Mouse (Mus musculus) lung, postnatal 0 days (tissue): ENCODE results near the gene Ankrd17. TPM values are rescaled to one million over a fixed set of nuclear protein-coding genes. Genes with fewer than 3 reads are reported as not detected.

Experiments used
- ATAC-seq: fragments of 200-750 bp; cut with Nextera tagmentation; 2 replicates; pipeline ENCODE4 v1.8.0; 2017; ENCODE audit warnings: moderate library complexity
- DNase-seq: peaks from one replicate; pipeline ENCODE4 v3.0.0-alpha.2; 2016; ENCODE audit warnings: low spot score
- H3K27ac ChIP-seq: fragments of 300-500 bp; sonication (generic); 2 replicates; pipeline ENCODE4 v1.5.1; 2014; ENCODE audit warnings: antibody characterized with exemption, mild to moderate bottlenecking, low read length, mixed read lengths
- H3K27me3 ChIP-seq: fragments of 300-500 bp; sonication (generic); replicated peaks from 2 replicates; pipeline ENCODE4 v1.6.1; 2014; ENCODE audit warnings: low read length, mixed read lengths; ENCODE audit not compliant: insufficient read depth
- H3K36me3 ChIP-seq: fragments of 300-500 bp; sonication (generic); 2 replicates; pipeline ENCODE4 v1.6.1; 2014; ENCODE audit warnings: low read length, mixed read lengths; ENCODE audit not compliant: insufficient read depth
- H3K4me1 ChIP-seq: fragments of 300-500 bp; sonication (generic); 2 replicates; pipeline ENCODE4 v1.6.1; 2014; ENCODE audit warnings: antibody characterized with exemption, low read depth, low read length, mixed read lengths; ENCODE audit not compliant: insufficient read depth
- H3K4me2 ChIP-seq: fragments of 300-500 bp; sonication (generic); replicated peaks from 2 replicates; pipeline ENCODE4 v1.6.1; 2014; ENCODE audit warnings: low read depth, mild to moderate bottlenecking, low read length, moderate library complexity, mixed read lengths
- H3K4me3 ChIP-seq: fragments of 300-500 bp; sonication (generic); 2 replicates; pipeline ENCODE4 v1.5.1; 2014; ENCODE audit warnings: low read depth, low read length
- H3K9ac ChIP-seq: fragments of 300-500 bp; sonication (generic); replicated peaks from 2 replicates; pipeline ENCODE4 v1.6.1; 2014; ENCODE audit warnings: low read depth, mild to moderate bottlenecking
- H3K9me3 ChIP-seq: fragments of 300-500 bp; sonication (generic); 2 replicates; pipeline ENCODE4 v1.6.1; 2016; ENCODE audit warnings: low read length, mixed read lengths
- CTCF ChIP-seq: IDR thresholded peaks from 2 replicates; pipeline ENCODE4 v1.5.1; 2016; ENCODE audit warnings: antibody characterized with exemption, mild to moderate bottlenecking
- EP300 ChIP-seq: IDR thresholded peaks from 2 replicates; pipeline ENCODE4 v1.6.1; 2016; ENCODE audit warnings: antibody characterized with exemption, mild to moderate bottlenecking, control low read depth
- WGBS: fragments of 180-500 bp; shearing (Covaris S2); extraction: QIAGEN DNeasy Blood & Tissue Kit; methylation state at CpG from one replicate; pipeline ENCODE4 v1.1.7; 2014; 5-methylcytosine and 5-hydroxymethylcytosine counted together
- polyA plus RNA-seq: library from polyadenylated mRNA; unstranded; fragments of >200 nt; fragmentation: Nextera tagmentation; extraction: Ambion mirVana; gene quantifications from 2 replicates; pipeline ENCODE4 v1.2.1, GENCODE M21; 2015

Ankrd17 gene
- polyA plus RNA-seq, 1 experiment from 2014 or later, result 16.0 TPM

- no peaks in the 10 kb centered on the region for H3K36me3 ChIP-seq
- H3K27me3 ChIP-seq, result no peaks in the 10 kb centered on the region
- no peak overlapping the region for H3K9ac ChIP-seq
- no peaks in the 10 kb centered on the region for H3K9me3 ChIP-seq
- no peak overlapping the region for H3K27ac ChIP-seq
- no peaks in the 10 kb centered on the region for H3K4me1 ChIP-seq
- no peak for DNase-seq
- TF ChIP-seq CTCF (no peak), EP300 (no peak)
- 40% methylated on average over 5 of the region's 5 CpGs for WGBS
- H3K4me3 ChIP-seq, result no peak overlapping the region
- ATAC-seq, result no peak
- H3K4me2 ChIP-seq, result no peak overlapping the region
Measured at GRCm38 (mm10) chr5:90182782-90183181, 183.6 kb downstream of the Ankrd17 start.

- H3K9me3 ChIP-seq, result no peaks in the 10 kb centered on the region
- TF ChIP-seq EP300, result no peak
- no peak for TF ChIP-seq CTCF
- H3K27me3 ChIP-seq, result no peaks in the 10 kb centered on the region
- ATAC-seq (no peak), DNase-seq (no peak)
- WGBS, result 62% methylated on average over 5 of the region's 5 CpGs
- no peak overlapping the region for H3K9ac ChIP-seq
- H3K4me3 ChIP-seq, result no peak overlapping the region
- H3K4me1 ChIP-seq, result no peaks in the 10 kb centered on the region
- H3K27ac ChIP-seq, result no peak overlapping the region
- H3K4me2 ChIP-seq, result no peak overlapping the region
- H3K36me3 ChIP-seq, result no peaks in the 10 kb centered on the region
Measured at GRCm38 (mm10) chr5:90179094-90179493, 187.3 kb downstream of the Ankrd17 start.

- Histone ChIP-seq H3K4me2 (no peak overlapping the region), H3K36me3 (no peaks in the 10 kb centered on the region), H3K9ac (no peak overlapping the region), H3K4me3 (no peak overlapping the region), H3K27me3 (no peaks in the 10 kb centered on the region), H3K9me3 (no peaks in the 10 kb centered on the region), H3K4me1 (no peaks in the 10 kb centered on the region), H3K27ac (no peak overlapping the region)
- 75% methylated on average over 1 of the region's 1 CpGs for WGBS
- DNase-seq (no peak), ATAC-seq (no peak)
- TF ChIP-seq EP300 (no peak), CTCF (no peak)
Measured at GRCm38 (mm10) chr5:90178116-90178515, 188.3 kb downstream of the Ankrd17 start.

Other genes with a start within 250 kb of the Ankrd17 start
- gene Cox18, start 142.6 kb downstream of the Ankrd17 start, polyA plus RNA-seq, result 18.7 and 20.9 TPM in 2 replicates
- 5.3 and 5.8 TPM in 2 replicates for gene Gm9958, start 627 bp upstream of the Ankrd17 start, polyA plus RNA-seq
- gene Alb, start 94.3 kb upstream of the Ankrd17 start, polyA plus RNA-seq, result 2.1 and 3.2 TPM in 2 replicates
- 1.2 and 1.6 TPM in 2 replicates for gene Afp, start 124.2 kb upstream of the Ankrd17 start, polyA plus RNA-seq
- gene Afm, start 152.4 kb upstream of the Ankrd17 start, polyA plus RNA-seq, result not detected in 2 replicates
- not detected in 2 replicates for gene 5830473C10Rik, start 194.5 kb upstream of the Ankrd17 start, polyA plus RNA-seq